Mouse (Mus musculus) thymus, postnatal 25 days (tissue): Measurements from ENCODE around the gene Hist1h4j.
A peak's percentile ranks its signal among the peaks of the same experiment; 100 is the strongest.

Experiments used
- DNase-seq: peaks from one replicate; pipeline ENCODE4 v3.0.0; 2022

The Hist1h4j gene

GRCm38 (mm10) chr13:21734906-21735767 is at the start of gene Hist1h4j:
Gene Hist1h4j (plus strand): TSS chr13:21735064.
- peak; percentile 88 for DNase-seq

GRCm38 (mm10) chr13:21697811-21698210 is 37.1 kb upstream of the Hist1h4j start, which contains the start of gene Olfr1359:
Gene Olfr1359 (plus strand): TSS chr13:21698111.
- no peak for DNase-seq

- no peak for DNase-seq
Measured at GRCm38 (mm10) chr13:21706669-21707068, 28.2 kb upstream of the Hist1h4j start.

- peak; percentile 93 for DNase-seq
Measured at GRCm38 (mm10) chr13:21710031-21710711, 24.7 kb upstream of the Hist1h4j start.

- peak; percentile 86 for DNase-seq
Measured at GRCm38 (mm10) chr13:21710821-21711525, 23.9 kb upstream of the Hist1h4j start.

GRCm38 (mm10) chr13:21711698-21712097 is 23.2 kb upstream of the Hist1h4j start:
- no peak for DNase-seq

- DNase-seq, result peak; percentile 76
Measured at GRCm38 (mm10) chr13:21714725-21715124, 20.1 kb upstream of the Hist1h4j start.

GRCm38 (mm10) chr13:21715131-21715863 is 19.6 kb upstream of the Hist1h4j start:
- peak; percentile 12 for DNase-seq

GRCm38 (mm10) chr13:21715864-21716539 is 18.9 kb upstream of the Hist1h4j start, which contains the start of the genes Hist1h2bl and Hist1h2ai:
Gene Hist1h2bl (minus strand): TSS chr13:21716143.
Gene Hist1h2ai (plus strand): TSS chr13:21716422.
- peak; percentile 86 for DNase-seq

- peak; percentile 44 for DNase-seq
Measured at GRCm38 (mm10) chr13:21716540-21717391, 18.1 kb upstream of the Hist1h4j start.

GRCm38 (mm10) chr13:21717397-21718357 is 17.2 kb upstream of the Hist1h4j start, which contains the start of gene Hist1h3h:
Gene Hist1h3h (plus strand): TSS chr13:21717659.
- peak; percentile 91 for DNase-seq

- peak; percentile 13 for DNase-seq
Measured at GRCm38 (mm10) chr13:21718381-21719080, 16.3 kb upstream of the Hist1h4j start.

- DNase-seq, result peak; percentile 20
Measured at GRCm38 (mm10) chr13:21721107-21721756, 13.6 kb upstream of the Hist1h4j start.

GRCm38 (mm10) chr13:21721757-21722372 is 13.0 kb upstream of the Hist1h4j start, which contains the start of gene Hist1h2bm:
Gene Hist1h2bm (plus strand): TSS chr13:21722044.
- peak; percentile 76 for DNase-seq

- no peak for DNase-seq
Measured at GRCm38 (mm10) chr13:21722373-21722925, 12.4 kb upstream of the Hist1h4j start.

- DNase-seq, result peak; percentile 35
Measured at GRCm38 (mm10) chr13:21722993-21723836, 11.6 kb upstream of the Hist1h4j start.
